Mouse (Mus musculus): Measurements from ENCODE around the gene Evi2b. TPM values are rescaled to one million over a fixed set of nuclear protein-coding genes. Genes with fewer than 3 reads are reported as not detected.
A peak's percentile ranks its signal among the peaks of the same experiment; 100 is the strongest.

Gene Evi2b
- polyA plus RNA-seq, 1 experiment from 2014 or later, result 0.39 TPM

GRCm38 (mm10) chr11:79536293-79536692 lies 12.7 kb upstream of the Evi2b start:
- WGBS, result 93% methylated on average over 3 of the region's 3 CpGs

GRCm38 (mm10) chr11:79535554-79535953 lies 12.0 kb upstream of the Evi2b start:
- H3K9ac ChIP-seq (ENCODE audit: low read length), result no peak overlapping the region
- peaks cover 46% of the 10 kb centered on the region for H3K36me3 ChIP-seq (ENCODE audit: control insufficient read depth, insufficient read depth, low read length)
- no peak for ATAC-seq (ENCODE audit: insufficient number of reproducible peaks, insufficient read depth, low FRiP score, low read depth)
- no peaks in the 10 kb centered on the region for H3K27me3 ChIP-seq (ENCODE audit: control insufficient read depth, insufficient read depth, low read length)
- H3K9me3 ChIP-seq (ENCODE audit: control insufficient read depth, low read length), result no peaks in the 10 kb centered on the region
- H3K4me1 ChIP-seq (ENCODE audit: control insufficient read depth in 2 of 2, insufficient read depth in 2 of 2, low read length in 2 of 2), result peaks cover 12 to 18% of the 10 kb centered on the region in 2 experiments
- WGBS, result 76% methylated on average over 4 of the region's 4 CpGs
- no peak overlapping the region for H3K4me2 ChIP-seq (ENCODE audit: low read length)
- H3K27ac ChIP-seq (replicated peaks in 1 of 2; ENCODE audit: control insufficient read depth in 1 of 2, insufficient read depth in 1 of 2, low read depth in 2 of 2, low read length in 2 of 2), result no peak overlapping the region
- H3K4me3 ChIP-seq (ENCODE audit: control insufficient read depth in 1 of 2, insufficient read depth in 1 of 2, low read depth in 1 of 2, low read length in 2 of 2), result no peak overlapping the region

More at GRCm38 (mm10) chr11:79536293-79536692, 12.7 kb upstream of the Evi2b start:
- peaks cover 12 to 18% of the 10 kb centered on the region in 2 experiments for H3K4me1 ChIP-seq (ENCODE audit: control insufficient read depth in 2 of 2, insufficient read depth in 2 of 2, low read length in 2 of 2)
- no peak overlapping the region for H3K4me2 ChIP-seq (ENCODE audit: low read length)
- H3K9ac ChIP-seq (ENCODE audit: low read length), result no peak overlapping the region
- ATAC-seq (ENCODE audit: insufficient number of reproducible peaks, insufficient read depth, low FRiP score, low read depth), result no peak
- H3K27me3 ChIP-seq (ENCODE audit: control insufficient read depth, insufficient read depth, low read length), result no peaks in the 10 kb centered on the region
- H3K36me3 ChIP-seq (ENCODE audit: control insufficient read depth, insufficient read depth, low read length), result peaks cover 48% of the 10 kb centered on the region
- no peaks in the 10 kb centered on the region for H3K9me3 ChIP-seq (ENCODE audit: control insufficient read depth, low read length)
- H3K4me3 ChIP-seq (ENCODE audit: control insufficient read depth in 1 of 2, insufficient read depth in 1 of 2, low read depth in 1 of 2, low read length in 2 of 2), result no peak overlapping the region
- H3K27ac ChIP-seq (replicated peaks in 1 of 2; ENCODE audit: control insufficient read depth in 1 of 2, insufficient read depth in 1 of 2, low read depth in 2 of 2, low read length in 2 of 2), result no peak overlapping the region

- WGBS, result 73% methylated on average over 8 of the region's 8 CpGs
- no peaks in the 10 kb centered on the region for H3K9me3 ChIP-seq (ENCODE audit: control insufficient read depth, low read length)
- peak overlapping the region; percentile 33 to 47; a peak in 2 of 4 replicates for H3K27ac ChIP-seq (replicated peaks in 1 of 2; ENCODE audit: control insufficient read depth in 1 of 2, insufficient read depth in 1 of 2, low read depth in 2 of 2, low read length in 2 of 2)
- ATAC-seq (ENCODE audit: insufficient number of reproducible peaks, insufficient read depth, low FRiP score, low read depth), result peak; percentile 50; the same call in 1 of the 2 replicates
- H3K27me3 ChIP-seq (ENCODE audit: control insufficient read depth, insufficient read depth, low read length), result no peaks in the 10 kb centered on the region
- no peak overlapping the region for H3K4me2 ChIP-seq (ENCODE audit: low read length)
- H3K36me3 ChIP-seq (ENCODE audit: control insufficient read depth, insufficient read depth, low read length), result peaks cover 41% of the 10 kb centered on the region
- H3K4me1 ChIP-seq (ENCODE audit: control insufficient read depth in 2 of 2, insufficient read depth in 2 of 2, low read length in 2 of 2), result peaks cover 12 to 18% of the 10 kb centered on the region in 2 experiments
- H3K4me3 ChIP-seq (ENCODE audit: control insufficient read depth in 1 of 2, insufficient read depth in 1 of 2, low read depth in 1 of 2, low read length in 2 of 2), result no peak overlapping the region
- no peak overlapping the region for H3K9ac ChIP-seq (ENCODE audit: low read length)
Observed at GRCm38 (mm10) chr11:79533950-79534690, 10.6 kb upstream of the Evi2b start.

- peaks cover 12 to 18% of the 10 kb centered on the region in 2 experiments for H3K4me1 ChIP-seq (ENCODE audit: control insufficient read depth in 2 of 2, insufficient read depth in 2 of 2, low read length in 2 of 2)
- H3K9me3 ChIP-seq (ENCODE audit: control insufficient read depth, low read length), result no peaks in the 10 kb centered on the region
- ATAC-seq (ENCODE audit: insufficient number of reproducible peaks, insufficient read depth, low FRiP score, low read depth), result peak; percentile 69; the same call in 1 of the 2 replicates
- H3K27me3 ChIP-seq (ENCODE audit: control insufficient read depth, insufficient read depth, low read length), result no peaks in the 10 kb centered on the region
- H3K9ac ChIP-seq (ENCODE audit: low read length), result no peak overlapping the region
- 30% methylated on average over 6 of the region's 6 CpGs for WGBS
- no peak overlapping the region for H3K4me2 ChIP-seq (ENCODE audit: low read length)
- peaks cover 38% of the 10 kb centered on the region for H3K36me3 ChIP-seq (ENCODE audit: control insufficient read depth, insufficient read depth, low read length)
- H3K4me3 ChIP-seq (ENCODE audit: control insufficient read depth in 1 of 2, insufficient read depth in 1 of 2, low read depth in 1 of 2, low read length in 2 of 2), result no peak overlapping the region
- H3K27ac ChIP-seq (replicated peaks in 1 of 2; ENCODE audit: control insufficient read depth in 1 of 2, insufficient read depth in 1 of 2, low read depth in 2 of 2, low read length in 2 of 2), result no peak overlapping the region
Observed at GRCm38 (mm10) chr11:79533311-79533710, 9.7 kb upstream of the Evi2b start.

- Histone ChIP-seq H3K9ac (ENCODE audit: low read length) (no peak overlapping the region), H3K27ac (replicated peaks in 1 of 2; ENCODE audit: control insufficient read depth in 1 of 2, insufficient read depth in 1 of 2, low read depth in 2 of 2, low read length in 2 of 2) (no peak overlapping the region), H3K4me2 (ENCODE audit: low read length) (no peak overlapping the region), H3K27me3 (ENCODE audit: control insufficient read depth, insufficient read depth, low read length) (no peaks in the 10 kb centered on the region), H3K4me3 (ENCODE audit: control insufficient read depth in 1 of 2, insufficient read depth in 1 of 2, low read depth in 1 of 2, low read length in 2 of 2) (no peak overlapping the region), H3K9me3 (ENCODE audit: control insufficient read depth, low read length) (no peaks in the 10 kb centered on the region), H3K36me3 (ENCODE audit: control insufficient read depth, insufficient read depth, low read length) (peaks cover 26% of the 10 kb centered on the region), H3K4me1 (ENCODE audit: control insufficient read depth in 2 of 2, insufficient read depth in 2 of 2, low read length in 2 of 2) (peaks cover 18 to 28% of the 10 kb centered on the region in 2 experiments)
- 95% methylated on average over 4 of the region's 4 CpGs for WGBS
- ATAC-seq (ENCODE audit: insufficient number of reproducible peaks, insufficient read depth, low FRiP score, low read depth), result no peak
Observed at GRCm38 (mm10) chr11:79531485-79531884, 7.9 kb upstream of the Evi2b start.

- Histone ChIP-seq H3K36me3 (ENCODE audit: control insufficient read depth, insufficient read depth, low read length) (peaks cover 21% of the 10 kb centered on the region), H3K27ac (replicated peaks in 1 of 2; ENCODE audit: control insufficient read depth in 1 of 2, insufficient read depth in 1 of 2, low read depth in 2 of 2, low read length in 2 of 2) (no peak overlapping the region), H3K4me2 (ENCODE audit: low read length) (no peak overlapping the region), H3K4me3 (ENCODE audit: control insufficient read depth in 1 of 2, insufficient read depth in 1 of 2, low read depth in 1 of 2, low read length in 2 of 2) (no peak overlapping the region), H3K9me3 (ENCODE audit: control insufficient read depth, low read length) (no peaks in the 10 kb centered on the region), H3K9ac (ENCODE audit: low read length) (no peak overlapping the region), H3K27me3 (ENCODE audit: control insufficient read depth, insufficient read depth, low read length) (no peaks in the 10 kb centered on the region), H3K4me1 (ENCODE audit: control insufficient read depth in 2 of 2, insufficient read depth in 2 of 2, low read length in 2 of 2) (peaks cover 18 to 28% of the 10 kb centered on the region in 2 experiments)
- 88% methylated on average over 11 of the region's 11 CpGs for WGBS
- no peak for ATAC-seq (ENCODE audit: insufficient number of reproducible peaks, insufficient read depth, low FRiP score, low read depth)
Observed at GRCm38 (mm10) chr11:79530774-79531173, 7.2 kb upstream of the Evi2b start.

- ATAC-seq (ENCODE audit: insufficient number of reproducible peaks, insufficient read depth, low FRiP score, low read depth), result no peak
- WGBS, result 85% methylated on average over 7 of the region's 7 CpGs
- H3K4me3 ChIP-seq (ENCODE audit: control insufficient read depth in 1 of 2, insufficient read depth in 1 of 2, low read depth in 1 of 2, low read length in 2 of 2), result no peak within 1 kb of the TSS
Observed at GRCm38 (mm10) chr11:79530333-79530761, 6.8 kb upstream of the Evi2b start, which contains the start of the genes Evi2 and Evi2a. Gene Evi2 (minus strand): TSS chr11:79530589. Gene Evi2a (minus strand): TSS chr11:79530609.

More at GRCm38 (mm10) chr11:79530333-79530761, 6.8 kb upstream of the Evi2b start, which contains the start of the genes Evi2 and Evi2a:
- H3K27ac ChIP-seq (replicated peaks in 1 of 2; ENCODE audit: control insufficient read depth in 1 of 2, insufficient read depth in 1 of 2, low read depth in 2 of 2, low read length in 2 of 2), result no peak within 1 kb of the TSS
- no peaks in the 10 kb centered on the region for H3K9me3 ChIP-seq (ENCODE audit: control insufficient read depth, low read length)
- H3K27me3 ChIP-seq (ENCODE audit: control insufficient read depth, insufficient read depth, low read length), result no peaks in the 10 kb centered on the region
- H3K9ac ChIP-seq (ENCODE audit: low read length), result no peak within 1 kb of the TSS
- H3K4me2 ChIP-seq (ENCODE audit: low read length), result no peak within 1 kb of the TSS
- H3K36me3 ChIP-seq (ENCODE audit: control insufficient read depth, insufficient read depth, low read length), result peaks cover 16% of the 10 kb centered on the region
- H3K4me1 ChIP-seq (ENCODE audit: control insufficient read depth in 2 of 2, insufficient read depth in 2 of 2, low read length in 2 of 2), result peaks cover 18 to 28% of the 10 kb centered on the region in 2 experiments
